Mouse (Mus musculus) embryonic facial prominence, embryonic 13.5 days (tissue): ENCODE data around the gene Nxpe4. TPM values are rescaled to one million over a fixed set of nuclear protein-coding genes. Genes with fewer than 3 reads are reported as not detected.

Source experiments
- ATAC-seq: fragments of 200-750 bp; cut with Nextera tagmentation; 2 replicates; pipeline ENCODE4 v1.8.0; 2017; ENCODE audit warnings: low read depth; ENCODE audit not compliant: insufficient number of reproducible peaks, insufficient read depth, low FRiP score, low TSS enrichment
- H3K27ac ChIP-seq: fragments of 300-500 bp; sonication (generic); 2 replicates; pipeline ENCODE4 v1.5.1; 2015; ENCODE audit warnings: moderate library complexity, mild to moderate bottlenecking, inconsistent platforms
- H3K27me3 ChIP-seq: fragments of 300-500 bp; sonication (generic); 2 replicates; pipeline ENCODE4 v1.6.1; 2015; ENCODE audit warnings: mild to moderate bottlenecking, inconsistent platforms
- H3K36me3 ChIP-seq: fragments of 300-500 bp; sonication (generic); 2 replicates; pipeline ENCODE4 v1.6.1; 2015; ENCODE audit warnings: mild to moderate bottlenecking, inconsistent platforms
- H3K4me1 ChIP-seq: fragments of 300-500 bp; sonication (generic); 2 replicates; pipeline ENCODE4 v1.6.1; 2015; ENCODE audit warnings: inconsistent platforms
- H3K4me2 ChIP-seq: fragments of 300-500 bp; sonication (generic); 2 replicates; pipeline ENCODE4 v1.6.1; 2015; ENCODE audit warnings: moderate library complexity, mild to moderate bottlenecking, inconsistent platforms
- H3K4me3 ChIP-seq: fragments of 300-500 bp; sonication (generic); 2 replicates; pipeline ENCODE4 v1.5.1; 2015; ENCODE audit warnings: mild to moderate bottlenecking, inconsistent platforms
- H3K9ac ChIP-seq: fragments of 300-500 bp; sonication (generic); 2 replicates; pipeline ENCODE4 v1.6.1; 2015; ENCODE audit warnings: mild to moderate bottlenecking, inconsistent platforms
- H3K9me3 ChIP-seq: fragments of 300-500 bp; sonication (generic); 2 replicates; pipeline ENCODE4 v1.6.1; 2016; ENCODE audit warnings: inconsistent platforms
- WGBS: fragments of 180-500 bp; shearing (Covaris S2); methylation state at CpG from one replicate; pipeline ENCODE4 v1.1.7; 2015; ENCODE audit warnings: mixed read lengths; 5-methylcytosine and 5-hydroxymethylcytosine counted together
- polyA plus RNA-seq: library from polyadenylated mRNA; unstranded; fragments of >200 nt; fragmentation: Nextera tagmentation; extraction: Ambion mirVana; gene quantifications from 2 replicates; pipeline ENCODE4 v1.2.1, GENCODE M21; 2015

Nxpe4 gene
- polyA plus RNA-seq, 1 experiment from 2014 or later = 8.2 TPM

- Histone ChIP-seq H3K36me3 (no peaks in the 10 kb centered on the region), H3K4me2 (no peak overlapping the region), H3K9ac (no peak overlapping the region), H3K27me3 (no peaks in the 10 kb centered on the region), H3K9me3 (no peaks in the 10 kb centered on the region), H3K4me3 (no peak overlapping the region), H3K4me1 (no peaks in the 10 kb centered on the region), H3K27ac (no peak overlapping the region)
- no peak for ATAC-seq
- WGBS = 39% methylated on average over 5 of the region's 5 CpGs
Observed at GRCm38 (mm10) chr9:48447783-48448209, 286.0 kb downstream of the Nxpe4 start.

Other genes with a start within 250 kb of the Nxpe4 start
- 1.2 and 2.4 TPM in 2 replicates for gene Nxpe2, start 191.4 kb downstream of the Nxpe4 start, polyA plus RNA-seq